Mouse (Mus musculus) cerebellum, postnatal 4 days (tissue): Measurements from ENCODE around the gene Lman1l.
A peak's percentile ranks its signal among the peaks of the same experiment; 100 is the strongest.

Experiments used
- DNase-seq, 2 experiments: peaks; one replicate each; pipeline ENCODE4 v3.0.0; 2022; ENCODE audit warnings: low spot score in 2 of 2, mixed read lengths in 1 of 2

Lman1l gene

DNA sequence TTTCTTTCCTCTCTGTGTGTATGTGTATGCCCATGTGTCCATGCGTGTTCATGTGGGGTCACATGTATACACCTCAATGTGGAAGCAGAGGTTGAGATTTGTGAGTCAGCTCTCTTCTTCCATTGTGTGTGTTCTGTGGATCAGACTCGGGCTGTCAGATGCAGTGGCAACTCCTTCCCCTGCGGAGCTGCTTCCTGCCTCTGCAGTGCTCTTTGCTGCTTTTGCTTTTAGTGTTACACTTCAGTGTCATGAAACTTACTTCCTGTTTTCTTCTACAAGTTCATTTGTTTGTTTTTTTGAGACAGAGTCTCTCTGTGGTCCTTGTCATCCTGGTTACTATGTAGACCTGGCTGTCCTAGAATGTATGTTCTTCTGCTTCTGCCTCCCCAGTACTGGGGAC lies 35.6 kb downstream of the Lman1l start:
- no peak for DNase-seq

DNA sequence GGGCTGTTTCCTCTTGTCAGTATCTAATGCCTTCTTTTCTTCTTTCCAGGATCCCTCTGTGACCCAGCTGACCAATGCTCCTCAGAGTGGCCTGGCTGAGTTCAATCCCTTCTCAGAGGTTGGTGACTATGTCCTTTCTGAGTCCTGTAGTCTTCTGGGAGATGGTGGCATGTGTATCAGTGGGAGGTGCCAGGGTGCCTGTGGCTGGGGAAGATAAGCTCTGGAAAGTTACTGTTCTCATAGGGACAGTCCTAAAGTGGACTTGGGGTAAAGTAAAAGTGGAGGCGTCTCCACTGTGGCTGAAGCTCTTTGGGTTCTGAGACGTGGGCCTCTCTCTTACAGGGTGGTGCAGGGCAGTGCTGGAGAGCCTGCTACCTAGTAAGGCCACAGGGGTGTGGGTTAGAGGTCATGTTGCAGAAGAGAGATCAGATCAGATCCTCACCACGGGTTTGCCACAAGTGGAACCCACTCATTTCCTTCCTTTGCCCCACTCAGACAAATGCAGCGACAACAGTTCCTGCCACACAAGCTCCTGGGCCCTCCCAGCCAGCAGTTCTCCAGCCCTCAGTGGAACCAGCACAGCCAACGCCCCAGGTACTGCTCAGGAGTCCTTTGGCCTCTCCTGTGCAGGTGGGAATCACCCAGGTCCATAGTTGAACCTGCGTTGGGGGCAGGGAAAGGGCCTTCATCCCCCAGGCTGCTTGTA lies 43.3 kb downstream of the Lman1l start:
- DNase-seq, result no peak

DNA sequence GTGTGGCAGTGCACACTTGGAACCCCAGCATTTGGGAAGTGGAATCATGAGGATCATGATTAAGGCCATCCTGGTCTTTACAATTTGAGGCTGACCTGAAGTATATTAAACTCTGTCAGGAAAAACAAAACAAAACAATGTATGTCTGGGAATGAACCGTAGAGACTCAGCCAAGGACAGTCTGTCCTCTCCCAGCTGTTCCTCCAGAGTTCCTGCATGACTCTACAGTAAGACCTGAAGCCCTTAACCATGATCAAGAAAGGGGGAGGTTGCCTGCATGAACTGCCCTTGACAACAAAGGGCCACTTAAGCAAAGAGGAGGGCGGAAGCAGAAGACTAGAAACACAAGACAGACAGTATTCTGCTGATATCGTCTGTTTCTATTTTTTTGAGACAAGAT lies 45.0 kb downstream of the Lman1l start:
- DNase-seq, result no peak

DNA sequence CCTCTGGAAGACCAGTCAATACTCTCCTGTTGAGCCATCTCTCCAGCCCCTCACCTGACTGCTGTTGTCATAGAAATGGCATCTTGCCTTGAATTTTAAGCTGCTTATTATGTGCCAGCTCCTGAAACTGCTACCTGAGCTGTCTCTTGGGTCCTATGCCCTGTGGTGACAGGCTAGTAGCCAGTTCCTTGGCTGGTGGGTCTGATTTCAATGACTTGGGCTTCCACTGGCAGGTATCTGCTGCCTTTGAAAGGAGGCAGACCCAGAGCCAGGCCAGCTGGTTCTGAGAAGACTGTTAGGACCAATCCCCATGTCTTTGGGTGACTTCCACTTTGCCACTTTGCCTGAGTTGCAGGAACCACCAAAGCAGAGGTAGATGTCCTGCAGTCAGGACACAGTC lies 46.2 kb downstream of the Lman1l start:
- DNase-seq, result no peak

DNA sequence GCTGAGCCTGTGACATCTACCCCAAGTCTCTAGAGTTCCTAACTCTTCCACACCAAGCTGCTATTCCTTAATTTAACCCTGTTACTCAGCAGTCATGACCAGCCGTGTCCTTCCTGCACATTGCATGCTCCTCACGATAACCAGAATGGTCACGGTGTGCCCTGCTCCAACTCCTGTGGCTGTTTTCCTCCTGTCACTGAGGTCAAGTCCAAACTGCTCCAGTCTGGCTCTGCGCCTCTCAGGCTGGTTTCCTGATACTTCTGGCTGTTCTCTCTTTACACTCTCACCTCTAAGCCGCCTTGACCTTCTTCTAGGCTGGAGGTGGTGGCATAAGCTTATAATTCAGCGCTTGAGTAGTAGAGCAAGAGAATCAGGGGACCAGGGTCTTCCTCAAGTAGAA lies 52.1 kb downstream of the Lman1l start:
- no peak for DNase-seq

DNA sequence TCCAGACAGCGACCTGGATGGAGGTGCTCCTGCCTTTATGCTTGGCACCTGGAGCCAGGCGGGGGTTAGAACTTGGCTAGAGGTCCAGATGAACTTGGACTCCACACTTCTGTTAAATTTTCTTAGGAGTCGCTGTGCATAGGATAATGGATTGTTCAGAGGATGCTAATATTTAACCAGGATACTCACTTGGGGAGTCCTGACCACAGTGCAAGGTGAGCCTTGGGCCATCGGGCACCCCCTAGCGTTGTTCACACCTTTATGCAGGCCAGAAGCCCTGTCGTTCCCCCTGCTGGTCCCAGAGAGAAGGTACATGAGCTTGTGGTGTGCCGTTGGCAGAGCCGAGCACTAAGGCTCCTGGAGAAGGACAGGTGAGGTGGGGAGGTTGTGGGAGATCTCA lies 53.7 kb downstream of the Lman1l start:
- no peak for DNase-seq

DNA sequence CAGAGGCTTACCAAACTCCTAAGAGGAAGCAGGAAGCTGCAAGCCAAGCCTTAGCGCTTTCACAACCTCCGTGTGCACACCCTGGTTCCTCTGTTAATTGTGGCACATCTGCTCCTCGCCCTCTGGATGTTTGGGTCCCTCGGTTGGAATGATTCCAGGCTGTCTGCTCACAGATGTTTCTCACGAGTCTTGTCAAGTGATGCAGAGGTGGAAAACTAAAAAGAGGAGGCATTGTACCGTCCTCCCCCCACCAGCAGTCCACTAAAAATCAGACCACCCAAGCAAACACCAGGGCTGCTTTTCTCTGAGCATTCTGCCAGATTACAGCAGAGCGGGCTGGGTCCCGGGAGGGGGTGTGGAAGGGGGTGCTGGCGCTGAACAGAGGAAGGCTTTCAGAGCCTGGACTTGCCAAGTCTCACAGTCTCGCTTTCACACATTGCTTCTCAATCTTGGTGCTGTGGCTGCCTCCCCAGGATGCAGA lies 54.8 kb downstream of the Lman1l start:
- DNase-seq, result peak in 1 of 2 experiments; percentile 40

DNA sequence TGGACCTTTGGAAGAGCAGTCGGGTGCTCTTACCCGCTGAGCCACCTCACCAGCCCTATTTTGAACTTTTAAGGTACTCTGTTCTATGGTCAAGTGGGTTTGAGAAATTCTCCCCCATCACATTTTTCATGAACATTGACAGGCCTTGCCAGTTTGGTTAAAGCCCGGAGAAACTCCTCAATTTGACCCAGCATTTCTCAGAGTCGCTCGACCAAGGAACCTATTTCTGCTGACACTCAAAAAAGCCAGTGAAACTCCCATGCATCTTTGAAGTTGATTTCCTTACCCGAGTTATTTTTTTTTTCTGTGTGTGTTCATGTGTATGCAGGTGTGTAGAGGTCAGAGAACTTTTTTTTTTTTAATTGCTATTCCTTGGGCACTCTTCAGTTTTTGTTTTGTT lies 56.0 kb downstream of the Lman1l start:
- no peak for DNase-seq

DNA sequence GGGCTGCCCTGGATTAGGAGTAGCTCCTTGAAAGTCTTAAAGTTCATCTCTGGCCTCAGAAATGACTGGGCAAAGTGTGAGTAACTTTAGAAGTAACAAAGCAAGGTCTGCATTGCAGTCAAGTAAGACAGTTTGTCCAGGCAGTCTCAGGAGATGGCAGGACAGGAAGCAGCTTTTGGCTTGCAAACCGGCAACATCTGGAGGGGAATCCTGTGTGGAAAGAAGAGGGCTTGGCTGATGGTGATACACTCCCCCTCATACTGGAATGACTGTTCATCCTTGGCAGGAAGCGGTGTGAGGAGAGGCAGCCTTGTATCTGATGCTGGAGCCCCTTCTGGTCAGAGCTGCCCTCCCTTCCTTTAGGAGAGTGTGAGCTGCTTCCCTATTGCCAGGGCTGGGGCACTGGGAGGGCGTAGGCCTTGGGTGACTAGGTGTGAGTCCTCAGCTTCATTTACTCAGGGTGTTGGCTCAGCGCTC lies 57.6 kb downstream of the Lman1l start:
- no peak for DNase-seq

DNA sequence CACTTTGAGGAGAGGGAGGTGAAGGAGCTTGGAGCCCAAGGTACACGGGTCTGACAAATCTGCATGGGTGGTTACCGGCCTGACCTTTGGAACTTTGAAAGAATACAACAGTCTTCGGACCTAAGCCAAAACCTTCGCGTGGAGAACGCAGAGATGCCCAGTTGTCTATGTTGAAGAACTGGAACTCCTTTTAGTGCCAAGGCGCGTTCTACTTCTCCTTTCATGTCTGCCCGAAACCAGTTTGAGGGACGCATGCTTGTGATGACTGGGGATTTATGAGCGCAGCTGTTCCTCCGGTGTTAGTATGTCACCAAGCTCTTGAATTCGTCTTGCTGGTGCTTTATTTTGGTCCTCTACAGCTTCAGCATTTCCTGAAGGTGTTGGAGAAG lies 58.9 kb downstream of the Lman1l start:
- no peak for DNase-seq

DNA sequence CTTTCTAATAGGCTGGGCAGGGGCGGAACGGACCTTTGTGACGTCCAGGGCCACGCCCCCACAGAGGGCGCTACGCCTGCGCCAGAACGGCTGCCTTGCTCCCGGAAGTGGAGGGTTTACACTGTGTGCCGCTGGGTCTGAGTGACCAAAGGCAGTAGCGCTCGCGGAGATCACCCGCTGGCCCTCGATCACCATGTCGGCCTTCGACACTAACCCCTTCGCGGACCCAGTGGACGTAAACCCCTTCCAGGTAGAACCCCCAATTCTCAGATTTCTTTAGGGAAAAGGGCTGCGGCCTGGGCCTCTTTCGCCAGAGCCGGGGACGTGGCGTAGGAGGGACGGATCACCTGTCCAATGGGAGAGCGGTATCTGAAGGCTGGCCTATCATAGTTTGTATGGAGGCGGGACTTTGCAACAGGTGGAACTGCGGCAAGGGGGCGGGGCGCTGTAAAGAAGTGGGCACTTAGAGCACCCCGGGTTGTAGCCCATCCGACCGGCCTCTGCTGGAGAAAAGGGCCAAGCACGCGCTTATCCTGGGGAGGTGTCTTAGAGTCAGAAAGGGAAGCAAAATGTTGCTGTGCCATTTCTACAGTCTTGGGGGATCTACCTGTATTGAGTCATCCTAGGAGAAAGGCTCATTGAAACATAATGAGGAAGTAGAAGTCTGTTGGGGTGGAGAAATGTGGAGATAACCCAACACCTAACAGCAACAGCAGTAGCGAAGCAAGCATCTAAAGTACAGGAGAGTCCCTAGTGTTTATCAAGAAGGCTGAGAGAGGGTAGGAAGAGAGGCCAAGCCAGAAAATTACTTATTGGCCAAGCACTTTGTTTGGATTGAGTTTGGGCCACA lies 59.5 kb downstream of the Lman1l start, which contains the start of gene Scamp2:
Scamp2 (plus strand) TSS at position 83 of the 850 bp plus-strand sequence.
- DNase-seq, result peak; percentile 80 to 92

DNA sequence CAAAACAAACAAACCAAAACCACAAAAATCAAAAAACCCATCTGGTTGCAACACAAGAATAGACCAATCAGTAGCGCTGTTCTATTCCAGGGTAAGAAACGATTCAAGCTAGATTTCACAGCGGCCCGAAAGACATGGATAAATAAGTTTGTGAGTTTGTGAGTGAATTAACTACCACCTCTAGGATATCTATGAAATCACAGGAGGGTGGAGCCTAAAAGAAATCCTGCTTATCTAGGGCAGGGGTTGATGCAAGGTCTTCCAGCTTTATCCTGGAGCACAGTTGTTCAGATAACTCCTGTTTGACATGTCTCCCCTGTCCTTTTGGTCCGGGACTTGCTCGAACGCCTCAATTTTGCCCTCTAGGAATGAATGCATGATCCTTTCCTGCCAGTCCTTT lies 60.3 kb downstream of the Lman1l start:
- no peak for DNase-seq

DNA sequence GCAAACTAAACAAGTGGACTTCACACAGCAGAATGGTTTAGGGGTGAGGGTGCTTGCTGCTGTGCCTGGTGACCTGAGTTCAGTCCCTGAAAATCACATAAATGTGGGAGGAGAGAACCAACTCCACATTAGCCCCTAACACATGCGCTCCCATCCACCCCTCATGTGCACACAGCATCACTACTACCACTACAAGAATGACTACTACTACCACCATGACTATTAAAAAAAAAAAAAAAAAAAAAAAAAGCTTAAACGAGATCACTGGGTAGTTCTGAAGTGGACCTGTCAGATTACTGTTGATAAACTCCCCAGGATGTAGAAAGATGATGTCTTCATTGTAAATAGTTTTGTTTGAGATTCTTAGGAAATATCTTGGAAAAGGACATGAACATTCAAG lies 61.0 kb downstream of the Lman1l start:
- no peak for DNase-seq

DNA sequence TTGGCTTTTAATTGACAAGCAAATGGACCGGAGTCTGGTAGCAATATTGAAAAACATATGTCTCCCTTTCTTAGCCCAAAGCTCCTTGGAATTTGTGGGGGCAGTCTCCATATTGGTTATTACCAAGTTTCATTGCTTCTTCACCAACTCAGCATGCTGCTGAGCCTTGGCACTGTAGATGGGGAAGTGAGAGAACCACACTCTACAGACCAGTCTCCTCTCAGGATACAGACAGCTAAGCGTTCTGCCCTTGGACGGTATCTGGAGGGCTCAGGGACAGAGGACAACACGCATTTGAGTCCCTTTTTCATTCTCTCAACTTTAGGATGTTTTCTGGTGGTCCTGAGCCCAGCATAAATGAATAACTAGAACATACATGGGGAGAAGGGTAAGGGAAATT lies 61.9 kb downstream of the Lman1l start:
- DNase-seq, result no peak

DNA sequence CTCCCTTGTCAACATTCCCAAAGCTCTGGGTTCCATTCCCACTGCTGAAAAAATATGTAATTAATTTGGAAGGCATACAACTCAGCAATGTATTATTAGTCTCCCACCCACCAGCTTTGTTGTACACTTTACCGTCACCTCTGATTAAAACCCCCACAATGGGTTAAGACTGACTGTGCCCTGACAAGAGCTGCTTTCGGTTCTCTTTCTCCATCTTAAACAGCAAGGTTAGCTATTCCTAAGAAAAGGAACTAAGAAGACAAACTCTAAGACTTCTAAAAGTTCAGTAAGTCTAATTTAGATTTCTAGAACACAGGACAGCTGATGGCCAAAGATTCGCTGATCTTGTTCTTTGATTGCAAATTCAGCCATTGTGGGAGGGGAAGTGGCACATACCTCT lies 63.4 kb downstream of the Lman1l start:
- no peak for DNase-seq
